Mouse (Mus musculus) thymus, postnatal 0 days (tissue): ENCODE measurements around the gene Fam57a. TPM values are rescaled to one million over a fixed set of nuclear protein-coding genes. Genes with fewer than 3 reads are reported as not detected.

ENCODE experiments used
- DNase-seq: peaks from one replicate; pipeline ENCODE4 v3.0.0-alpha.2; 2015; ENCODE audit warnings: low spot score
- polyA plus RNA-seq: library from polyadenylated mRNA; unstranded; fragments of >200 nt; fragmentation: Nextera tagmentation; extraction: Ambion mirVana; gene quantifications from 2 replicates; pipeline ENCODE4 v1.2.1, GENCODE M21; 2015

Gene Fam57a
- polyA plus RNA-seq, 1 experiment from 2014 or later: 13.9 TPM

- DNase-seq: no peak
These were observed 64.5 kb downstream of the Fam57a start for GRCm38 (mm10) chr11:76243811-76244546.

GRCm38 (mm10) chr11:76246439-76246838, 67.0 kb downstream of the Fam57a start:
- DNase-seq: no peak

GRCm38 (mm10) chr11:76247239-76247638, 67.8 kb downstream of the Fam57a start:
- no peak for DNase-seq

GRCm38 (mm10) chr11:76252036-76252435, 72.6 kb downstream of the Fam57a start:
- DNase-seq: no peak

GRCm38 (mm10) chr11:76253145-76253917, 73.9 kb downstream of the Fam57a start:
- DNase-seq: peak; percentile 83

GRCm38 (mm10) chr11:76253918-76254264, 74.4 kb downstream of the Fam57a start:
- no peak for DNase-seq

- DNase-seq: no peak
These were observed 76.0 kb downstream of the Fam57a start for GRCm38 (mm10) chr11:76255431-76256001.

GRCm38 (mm10) chr11:76256129-76256528, 76.7 kb downstream of the Fam57a start:
- no peak for DNase-seq

GRCm38 (mm10) chr11:76257386-76257785, 77.9 kb downstream of the Fam57a start:
- no peak for DNase-seq

- DNase-seq: no peak
These were observed 79.0 kb downstream of the Fam57a start for GRCm38 (mm10) chr11:76258511-76258910.

GRCm38 (mm10) chr11:76260208-76261050, 81.0 kb downstream of the Fam57a start:
- DNase-seq: no peak

- DNase-seq: peak; percentile 19
These were observed 81.8 kb downstream of the Fam57a start for GRCm38 (mm10) chr11:76261224-76261623.

GRCm38 (mm10) chr11:76262611-76263351, 83.3 kb downstream of the Fam57a start:
- no peak for DNase-seq

Other genes starting within 250 kb of the Fam57a start
- gene Rph3al, start 241.2 kb upstream of the Fam57a start, polyA plus RNA-seq: 4.2 and 4.3 TPM in 2 replicates
- 1.2 and 1.3 TPM in 2 replicates for gene 1700016K19Rik, start 179.8 kb upstream of the Fam57a start, polyA plus RNA-seq
- 10.6 and 13.2 TPM in 2 replicates for gene Rflnb, start 151.9 kb upstream of the Fam57a start, polyA plus RNA-seq
- gene Vps53, start within 50 bp of the Fam57a start, polyA plus RNA-seq: 52.8 and 53.8 TPM in 2 replicates
- gene Dbil5, start 37.9 kb downstream of the Fam57a start, polyA plus RNA-seq: 0.71 TPM in 1 of 2 replicates, not detected in the other
- gene Gemin4, start 38.0 kb downstream of the Fam57a start, polyA plus RNA-seq: 22.9 and 23.7 TPM in 2 replicates
- 24.5 and 26.6 TPM in 2 replicates for gene Mrm3, start 64.0 kb downstream of the Fam57a start, polyA plus RNA-seq
- 105 and 108 TPM in 2 replicates for gene Glod4, start 64.1 kb downstream of the Fam57a start, polyA plus RNA-seq
- gene Nxn, start 219.5 kb downstream of the Fam57a start, polyA plus RNA-seq: 32.2 and 33.8 TPM in 2 replicates
- gene Timm22, start 227.3 kb downstream of the Fam57a start, polyA plus RNA-seq: 116 and 117 TPM in 2 replicates